Mouse (Mus musculus) myocyte (in vitro differentiated cells): ENCODE results near the gene Cgref1. TPM values are rescaled to one million over a fixed set of nuclear protein-coding genes. Genes with fewer than 3 reads are reported as not detected.

Source experiments
- H3K27me3 ChIP-seq: one replicate; pipeline ENCODE4 v1.6.1; 2011; ENCODE audit not compliant: control insufficient read depth, insufficient read depth, insufficient read length
- H3K36me3 ChIP-seq: one replicate; pipeline ENCODE4 v1.6.1; 2011; ENCODE audit not compliant: control insufficient read depth, insufficient read depth
- H3K4me2 ChIP-seq: one replicate; pipeline ENCODE4 v1.6.1; 2011; ENCODE audit warnings: low read depth, control low read depth
- H3K4me3 ChIP-seq: one replicate; pipeline ENCODE4 v1.5.1; 2011; ENCODE audit warnings: mild to moderate bottlenecking, control low read depth, moderate library complexity
- H3K79me2 ChIP-seq: one replicate; pipeline ENCODE4 v1.6.1; 2011; ENCODE audit not compliant: control insufficient read depth, insufficient read depth
- H3ac ChIP-seq: one replicate; pipeline ENCODE4 v1.6.1; 2011; ENCODE audit not compliant: control insufficient read depth, insufficient read length
- CEBPB ChIP-seq: IDR thresholded peaks from 2 replicates; pipeline ENCODE4 v1.6.1; 2011; ENCODE audit warnings: mild to moderate bottlenecking, moderate library complexity; ENCODE audit not compliant: poor library complexity, insufficient read depth, severe bottlenecking
- E2F4 ChIP-seq: IDR thresholded peaks from one replicate; pipeline ENCODE4 v1.6.1; 2011; ENCODE audit warnings: mild to moderate bottlenecking, control low read depth, moderate library complexity; ENCODE audit not compliant: insufficient read depth
- MAX ChIP-seq: IDR thresholded peaks from one replicate; pipeline ENCODE4 v1.6.1; 2011; ENCODE audit warnings: low read depth, mild to moderate bottlenecking, control low read depth
- MYOD1 ChIP-seq, 3 experiments: IDR thresholded peaks; one replicate each; pipeline ENCODE4 v1.6.1; 2011; ENCODE audit warnings: control low read depth in 2 of 3, low read depth in 2 of 3, mild to moderate bottlenecking in 2 of 3, moderate library complexity in 1 of 3; ENCODE audit not compliant: insufficient read length in 2 of 3, control insufficient read depth in 1 of 3
- MYOG ChIP-seq, 3 experiments: IDR thresholded peaks; one replicate each; pipeline ENCODE4 v1.6.1; 2011; ENCODE audit warnings: control low read depth in 2 of 3, low read depth in 2 of 3, mild to moderate bottlenecking in 2 of 3; ENCODE audit not compliant: insufficient read length in 2 of 3, control insufficient read depth in 1 of 3, insufficient read depth in 1 of 3
- POLR2A ChIP-seq: IDR thresholded peaks from one replicate; pipeline ENCODE4 v1.6.1; 2011; ENCODE audit warnings: low read depth, mild to moderate bottlenecking, control low read depth, moderate library complexity; ENCODE audit not compliant: insufficient read length
- POLR2AphosphoS2 ChIP-seq: IDR thresholded peaks from one replicate; pipeline ENCODE4 v1.6.1; 2011; ENCODE audit warnings: low read depth, control low read depth; ENCODE audit not compliant: insufficient read length
- REST ChIP-seq: IDR thresholded peaks from one replicate; pipeline ENCODE4 v1.6.1; 2011; ENCODE audit warnings: mild to moderate bottlenecking, control low read depth, moderate library complexity; ENCODE audit not compliant: insufficient read depth, insufficient read length
- SRF ChIP-seq: IDR thresholded peaks from one replicate; pipeline ENCODE4 v1.6.1; 2011; ENCODE audit warnings: low read depth; ENCODE audit not compliant: control insufficient read depth, insufficient read length
- TCF12 ChIP-seq: IDR thresholded peaks from one replicate; pipeline ENCODE4 v1.6.1; 2011; ENCODE audit warnings: mild to moderate bottlenecking, control low read depth; ENCODE audit not compliant: poor library complexity, insufficient read depth, severe bottlenecking
- TCF3 ChIP-seq: IDR thresholded peaks from one replicate; pipeline ENCODE4 v1.6.1; 2011; ENCODE audit warnings: low read depth, control low read depth; ENCODE audit not compliant: insufficient read length
- USF1 ChIP-seq: IDR thresholded peaks from one replicate; pipeline ENCODE4 v1.6.1; 2011; ENCODE audit warnings: low read depth, mild to moderate bottlenecking, control low read depth, moderate library complexity
- polyA plus RNA-seq: library from polyadenylated mRNA; unstranded; fragments of >200 nt; fragmentation: generic; extraction: Trizol; gene quantifications from one replicate; pipeline ENCODE4 v1.2.1, GENCODE M21; 2012; ENCODE audit warnings: missing spikeins

The Cgref1 gene
- polyA plus RNA-seq, 1 experiment = 26.2 TPM

GRCm38 (mm10) chr5:30960814-30961213 is 15.4 kb upstream of the Cgref1 start:
- peak overlapping the region; percentile 88 for H3K4me3 ChIP-seq
- no peak for TF ChIP-seq REST
- TF ChIP-seq TCF12 = no peak
- no peak for TF ChIP-seq POLR2A
- no peak for TF ChIP-seq MAX
- no peak for TF ChIP-seq MYOD1 (IDR thresholded peaks at IDR 0.05; ENCODE audit: control insufficient read depth in 1 of 3, insufficient read length in 2 of 3, low read depth in 2 of 3)
- no peak for TF ChIP-seq SRF
- TF ChIP-seq MYOG (IDR thresholded peaks at IDR 0.05; ENCODE audit: control insufficient read depth in 1 of 3, insufficient read depth in 1 of 3, insufficient read length in 2 of 3, low read depth in 2 of 3) = no peak
- no peak for TF ChIP-seq TCF3
- no peak for TF ChIP-seq POLR2AphosphoS2
- no peak for TF ChIP-seq E2F4
- no peak for TF ChIP-seq CEBPB
- TF ChIP-seq USF1 = no peak
- peak overlapping the region; percentile 94 for H3K4me2 ChIP-seq
- H3K27me3 ChIP-seq = no peaks in the 10 kb centered on the region
- H3K36me3 ChIP-seq = peaks cover 14% of the 10 kb centered on the region
- H3ac ChIP-seq = no peak overlapping the region
- H3K79me2 ChIP-seq = peaks cover 24% of the 10 kb centered on the region

GRCm38 (mm10) chr5:30959966-30960501 is 14.6 kb upstream of the Cgref1 start, which contains the start of gene Preb:
Gene Preb (minus strand): TSS chr5:30960361.
- Histone ChIP-seq H3K4me2 (peak within 1 kb of the TSS; percentile 94), H3ac (peak within 1 kb of the TSS; percentile 47), H3K27me3 (no peaks in the 10 kb centered on the region), H3K36me3 (peaks cover 19% of the 10 kb centered on the region), H3K4me3 (peak within 1 kb of the TSS; percentile 88), H3K79me2 (peaks cover 24% of the 10 kb centered on the region)
- TF ChIP-seq MYOG (IDR thresholded peaks at IDR 0.05; ENCODE audit: control insufficient read depth in 1 of 3, insufficient read depth in 1 of 3, insufficient read length in 2 of 3, low read depth in 2 of 3) (peak in 1 of 3 experiments; percentile 7), POLR2A (peak; percentile 78), POLR2AphosphoS2 (peak; percentile 87), TCF3 (no peak)

GRCm38 (mm10) chr5:30959198-30959854 is 13.9 kb upstream of the Cgref1 start:
- peak overlapping the region; percentile 88 for H3K4me3 ChIP-seq
- H3K36me3 ChIP-seq = peaks cover 26% of the 10 kb centered on the region
- H3K4me2 ChIP-seq = peak overlapping the region; percentile 93
- peaks cover 24% of the 10 kb centered on the region for H3K79me2 ChIP-seq
- H3K27me3 ChIP-seq = no peaks in the 10 kb centered on the region
- peak overlapping the region; percentile 47 for H3ac ChIP-seq
- TF ChIP-seq CEBPB (no peak), TCF3 (no peak), POLR2AphosphoS2 (no peak), MYOG (IDR thresholded peaks at IDR 0.05; ENCODE audit: control insufficient read depth in 1 of 3, insufficient read depth in 1 of 3, insufficient read length in 2 of 3, low read depth in 2 of 3) (no peak), MYOD1 (IDR thresholded peaks at IDR 0.05; ENCODE audit: control insufficient read depth in 1 of 3, insufficient read length in 2 of 3, low read depth in 2 of 3) (no peak), E2F4 (no peak), POLR2A (peak; percentile 33)

GRCm38 (mm10) chr5:30957891-30958290 is 12.5 kb upstream of the Cgref1 start:
- peak in 1 of 3 experiments; percentile 6 for TF ChIP-seq MYOG (IDR thresholded peaks at IDR 0.05; ENCODE audit: control insufficient read depth in 1 of 3, insufficient read depth in 1 of 3, insufficient read length in 2 of 3, low read depth in 2 of 3)
- TF ChIP-seq POLR2A = peak; percentile 21
- no peak for TF ChIP-seq TCF12
- TF ChIP-seq TCF3 = no peak
- peak; percentile 58 for TF ChIP-seq POLR2AphosphoS2
- H3K4me2 ChIP-seq = peak overlapping the region; percentile 93
- no peak overlapping the region for H3K4me3 ChIP-seq
- H3K79me2 ChIP-seq = peaks cover 31% of the 10 kb centered on the region
- H3K27me3 ChIP-seq = no peaks in the 10 kb centered on the region
- peaks cover 36% of the 10 kb centered on the region for H3K36me3 ChIP-seq
- H3ac ChIP-seq = no peak overlapping the region

- Histone ChIP-seq H3K27me3 (no peaks in the 10 kb centered on the region), H3ac (no peak overlapping the region), H3K4me2 (no peak overlapping the region), H3K4me3 (no peak overlapping the region), H3K79me2 (peaks cover 39% of the 10 kb centered on the region), H3K36me3 (peaks cover 36% of the 10 kb centered on the region)
- no peak for TF ChIP-seq USF1
- TF ChIP-seq MYOD1 (IDR thresholded peaks at IDR 0.05; ENCODE audit: control insufficient read depth in 1 of 3, insufficient read length in 2 of 3, low read depth in 2 of 3) = peak in 1 of 3 experiments; percentile 58
- no peak for TF ChIP-seq TCF12
- TF ChIP-seq SRF = no peak
These were observed 10.4 kb upstream of the Cgref1 start for GRCm38 (mm10) chr5:30955751-30956150.
